Mouse (Mus musculus) heart, adult 9 months (tissue): ENCODE measurements around the gene Olfr102.

Experiments used
- DNase-seq, 2 experiments: peaks; one replicate each; pipeline ENCODE4 v3.0.0; 2022; ENCODE audit warnings: low spot score in 2 of 2

Olfr102 gene

GRCm38 (mm10) chr17:37316954-37317353 is at the start of gene Olfr102:
Olfr102 (minus strand) TSS chr17:37317054.
- DNase-seq: no peak

- no peak for DNase-seq
Measured at GRCm38 (mm10) chr17:37359282-37359681, 42.4 kb upstream of the Olfr102 start, which contains the start of gene Olfr104-ps. Olfr104-ps (plus strand) TSS chr17:37359582.

GRCm38 (mm10) chr17:37339598-37339997 is 22.7 kb upstream of the Olfr102 start, which contains the start of gene Olfr103:
Olfr103 (minus strand) TSS chr17:37339698.
- DNase-seq: no peak

GRCm38 (mm10) chr17:37310146-37310699 is 6.6 kb downstream of the Olfr102 start:
- DNase-seq: no peak

DNA sequence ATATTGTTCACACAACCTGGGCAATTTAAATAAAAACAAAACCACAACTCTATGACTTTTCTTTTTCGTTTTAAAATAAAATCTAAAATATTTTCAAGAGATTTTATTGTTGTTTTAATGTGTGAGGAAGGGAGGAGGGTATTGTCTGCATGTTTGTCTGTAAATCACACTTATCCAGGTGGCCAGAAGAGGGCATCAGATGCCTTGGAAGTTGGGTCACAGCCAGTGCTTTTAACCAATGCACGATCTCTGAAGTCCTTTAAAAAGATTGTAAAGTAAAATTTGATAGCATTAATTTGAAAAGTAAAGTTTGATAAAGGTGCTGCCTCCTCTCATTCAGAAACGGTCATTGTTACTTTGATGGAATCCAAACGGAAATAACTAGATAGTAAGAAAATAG is 8.4 kb downstream of the Olfr102 start:
- DNase-seq: no peak

- DNase-seq: no peak
Measured at GRCm38 (mm10) chr17:37304213-37304612, 12.6 kb downstream of the Olfr102 start, which contains the start of gene Olfr101. Olfr101 (minus strand) TSS chr17:37304313.

DNA sequence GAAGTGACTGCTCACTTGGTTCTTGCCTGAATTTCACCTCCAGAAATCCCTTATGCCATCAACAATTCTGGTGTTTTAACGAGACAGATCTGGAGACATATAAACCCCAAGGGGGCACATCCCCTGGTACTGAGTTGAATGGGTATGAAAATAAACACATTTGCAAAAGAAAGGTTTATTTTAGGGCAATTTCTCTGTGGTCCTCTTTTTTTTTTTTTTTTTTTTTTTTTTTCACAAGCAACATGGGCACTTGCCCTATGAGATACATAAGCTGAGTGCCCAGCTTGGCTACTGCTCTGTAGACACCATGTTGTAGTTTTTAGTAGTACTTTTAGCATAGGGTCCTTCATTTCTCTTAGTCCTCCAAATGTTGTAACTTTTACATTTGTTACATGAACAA is 33.5 kb downstream of the Olfr102 start, which contains the start of gene Olfr99:
Olfr99 (minus strand) TSS at position 101 of the 400 bp plus-strand sequence.
- no peak for DNase-seq

GRCm38 (mm10) chr17:37280331-37280730 is 36.5 kb downstream of the Olfr102 start:
- peak in 1 of 2 experiments; percentile 31 for DNase-seq

GRCm38 (mm10) chr17:37276573-37276972 is 40.3 kb downstream of the Olfr102 start:
- no peak for DNase-seq

GRCm38 (mm10) chr17:37275626-37276248 is 41.1 kb downstream of the Olfr102 start:
- DNase-seq: no peak

DNA sequence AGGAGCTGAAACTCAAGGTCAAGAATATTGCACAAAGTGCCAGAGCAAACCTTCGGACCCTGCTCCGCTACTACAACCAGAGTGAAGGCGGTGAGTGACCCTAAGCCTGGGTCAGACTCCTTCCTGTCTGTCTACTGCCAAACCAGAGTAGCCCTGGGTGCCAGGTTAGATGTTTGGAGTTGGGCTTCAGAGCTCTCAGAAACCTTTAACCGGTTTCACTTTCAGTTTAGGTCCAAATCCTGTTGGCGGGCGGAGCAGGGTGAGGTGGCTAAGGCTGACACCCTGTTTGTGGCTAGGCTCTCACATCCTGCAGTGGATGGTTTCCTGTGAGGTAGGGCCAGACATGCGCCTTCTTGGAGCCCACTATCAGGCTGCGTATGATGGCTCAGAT is 46.2 kb downstream of the Olfr102 start:
- peak; percentile 80 for DNase-seq

DNA sequence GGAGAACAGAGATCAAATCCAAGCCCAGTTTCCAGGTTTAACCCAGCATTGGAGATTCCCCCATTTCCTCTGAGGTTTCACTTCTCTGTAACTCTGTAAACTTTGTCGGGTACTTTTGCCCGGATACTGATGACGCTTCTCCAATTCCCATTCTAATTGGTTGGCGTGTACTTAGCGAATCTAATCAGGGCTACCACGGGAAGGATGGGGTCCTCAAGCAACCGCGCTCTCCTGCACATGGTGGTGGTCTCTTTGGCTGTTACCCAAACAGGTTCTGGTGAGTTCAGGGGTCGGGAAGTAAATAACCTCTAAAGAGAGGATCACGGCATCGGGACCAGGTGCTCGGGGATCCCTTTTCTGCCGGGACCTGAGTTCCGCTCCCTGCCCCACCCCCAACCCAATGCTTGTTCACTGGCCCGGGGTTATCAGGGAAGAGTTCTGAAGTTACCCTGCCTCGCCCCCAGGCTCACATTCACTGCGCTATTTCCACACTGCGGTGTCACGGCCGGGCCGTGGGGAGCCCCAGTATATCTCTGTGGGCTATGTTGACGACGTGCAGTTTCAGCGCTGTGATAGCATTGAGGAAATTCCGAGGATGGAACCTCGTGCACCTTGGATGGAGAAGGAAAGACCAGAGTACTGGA is 46.7 kb downstream of the Olfr102 start, which contains the start of gene H2-M3:
H2-M3 (plus strand) TSS at position 163 of the 644 bp plus-strand sequence.
- peak; percentile 93 to 94 for DNase-seq

DNA sequence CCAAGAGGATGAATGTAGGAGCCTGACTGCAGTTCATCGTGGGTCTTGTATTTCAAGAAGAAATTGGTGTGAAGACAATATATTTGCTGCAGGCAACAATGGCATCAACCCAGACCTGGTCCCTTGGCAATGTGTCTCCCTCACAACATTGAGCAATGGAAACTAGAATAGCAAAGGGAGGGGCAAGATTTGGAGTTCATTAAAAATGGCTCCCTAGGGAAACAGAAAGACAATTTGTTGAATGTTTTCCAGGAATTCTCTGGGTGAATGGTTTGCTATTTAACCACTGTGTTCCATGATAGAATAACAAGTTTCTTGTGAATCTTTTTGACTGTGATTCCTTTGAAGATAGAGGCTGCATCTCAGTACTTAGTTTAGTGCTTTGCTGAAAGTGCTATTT is 53.2 kb downstream of the Olfr102 start, which contains the start of gene Olfr98:
Olfr98 (minus strand) TSS at position 124 of the 400 bp plus-strand sequence.
- no peak for DNase-seq
